Mouse (Mus musculus): ENCODE measurements at regions not wholly inside any gene's neighbourhood (a gene's known extent, or its start where the extent isn't known, plus 50 kb on each side); places are given as distances from the start of the nearest gene placed in this dataset.

GRCm38 (mm10) chr12:15654585-15654984, 162.1 kb downstream of the Trib2 start:
- in situ Hi-C loops (cut with MboI, MseI): no loop called here

GRCm38 (mm10) chr12:15653357-15653763, 163.4 kb downstream of the Trib2 start:
- in situ Hi-C loops (cut with MboI, MseI): no loop called here

- in situ Hi-C loops (cut with MboI, MseI): no loop called here
Observed at GRCm38 (mm10) chr12:15651293-15651692, 165.4 kb downstream of the Trib2 start.

GRCm38 (mm10) chr12:15649906-15650305, 166.8 kb downstream of the Trib2 start:
- in situ Hi-C loops (cut with MboI, MseI): no loop called here

GRCm38 (mm10) chr12:15649226-15649625, 167.5 kb downstream of the Trib2 start:
- in situ Hi-C loops (cut with MboI, MseI): no loop called here

- in situ Hi-C loops (cut with MboI, MseI): no loop called here
Observed at GRCm38 (mm10) chr12:15644074-15644672, 172.5 kb downstream of the Trib2 start.

GRCm38 (mm10) chr12:15643669-15644068, 173.1 kb downstream of the Trib2 start:
- in situ Hi-C loops (cut with MboI, MseI): no loop called here

- in situ Hi-C loops (cut with MboI, MseI): no loop called here
Observed at GRCm38 (mm10) chr12:15640320-15640719, 176.4 kb downstream of the Trib2 start.

- in situ Hi-C loops (cut with MboI, MseI): no loop called here
Observed at GRCm38 (mm10) chr12:15629971-15630370, 186.8 kb downstream of the Trib2 start.

GRCm38 (mm10) chr12:15619521-15619920, 197.2 kb downstream of the Trib2 start:
- in situ Hi-C loops (cut with MboI, MseI): no loop called here

- in situ Hi-C loops (cut with MboI, MseI): no loop called here
Observed at GRCm38 (mm10) chr12:15617312-15617711, 199.4 kb downstream of the Trib2 start.

GRCm38 (mm10) chr12:15611847-15612580, 204.7 kb downstream of the Trib2 start:
- in situ Hi-C loops (cut with MboI, MseI): no loop called here

GRCm38 (mm10) chr12:15607091-15607490, 209.6 kb downstream of the Trib2 start:
- in situ Hi-C loops (cut with MboI, MseI): no loop called here

- in situ Hi-C loops (cut with MboI, MseI): no loop called here
Observed at GRCm38 (mm10) chr12:15606095-15606494, 210.6 kb downstream of the Trib2 start.

GRCm38 (mm10) chr12:15604630-15605029, 212.1 kb downstream of the Trib2 start:
- in situ Hi-C loops (cut with MboI, MseI): no loop called here

GRCm38 (mm10) chr12:15603885-15604284, 212.8 kb downstream of the Trib2 start:
- in situ Hi-C loops (cut with MboI, MseI): no loop called here

GRCm38 (mm10) chr12:15603319-15603718, 213.4 kb downstream of the Trib2 start:
- in situ Hi-C loops (cut with MboI, MseI): no loop called here

GRCm38 (mm10) chr12:15594704-15595103, 222.0 kb downstream of the Trib2 start:
- in situ Hi-C loops (cut with MboI, MseI): no loop called here

- in situ Hi-C loops (cut with MboI, MseI): loop anchor here (10.0 kb wide), 1 partner anchor 407 kb away; no protein-coding TSS in a partner anchor
Observed at GRCm38 (mm10) chr12:15587864-15588263, 228.9 kb downstream of the Trib2 start.

- in situ Hi-C loops (cut with MboI, MseI): loop anchor here (10.0 kb wide), 1 partner anchor 408 kb away; no protein-coding TSS in a partner anchor
Observed at GRCm38 (mm10) chr12:15586706-15587442, 229.8 kb downstream of the Trib2 start.

GRCm38 (mm10) chr12:15585845-15586244, 230.9 kb downstream of the Trib2 start:
- in situ Hi-C loops (cut with MboI, MseI): loop anchor here (10.0 kb wide), 1 partner anchor 409 kb away; no protein-coding TSS in a partner anchor

GRCm38 (mm10) chr12:15584721-15585120, 232.0 kb downstream of the Trib2 start:
- in situ Hi-C loops (cut with MboI, MseI): loop anchor here (10.0 kb wide), 1 partner anchor 410 kb away; no protein-coding TSS in a partner anchor
